Mouse (Mus musculus) skeletal muscle tissue, adult 2 months (tissue): ENCODE measurements at regions not wholly inside any gene's neighbourhood (a gene's known extent, or its start where the extent isn't known, plus 50 kb on each side); places are given as distances from the start of the nearest gene placed in this dataset.

Source experiments
- DNase-seq: peaks from one replicate; pipeline ENCODE4 v3.0.0-alpha.2; 2012; ENCODE audit warnings: low read depth, low spot score

DNA sequence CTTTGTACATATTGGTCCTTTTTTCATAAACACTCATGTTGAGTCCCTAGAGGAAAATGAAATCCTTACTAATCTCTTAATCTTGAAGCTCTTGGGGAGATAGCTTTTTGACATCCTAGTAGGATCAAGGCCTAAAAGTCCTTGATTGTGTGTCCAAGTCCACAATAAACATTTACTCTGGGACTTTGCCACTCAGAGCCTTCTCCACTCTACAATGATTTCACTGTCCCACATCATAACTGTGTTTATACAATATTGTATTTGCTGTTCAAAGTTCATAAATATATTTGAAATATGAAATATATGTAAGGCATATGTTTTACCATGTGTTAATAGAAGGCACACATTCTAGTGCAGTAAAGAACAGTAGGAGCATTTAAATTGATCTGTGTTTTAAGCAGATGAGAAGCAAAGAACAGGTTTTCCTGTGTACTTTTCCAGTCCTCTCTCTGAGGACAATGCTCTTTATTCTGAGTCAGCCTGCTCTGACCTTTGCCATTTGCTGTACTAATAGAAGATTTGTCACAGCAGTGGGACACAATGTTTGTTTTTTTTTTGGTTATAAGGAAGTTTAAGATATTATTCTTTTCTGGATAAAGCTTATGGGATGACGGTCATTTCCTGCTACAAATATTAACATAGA is 130.7 kb upstream of the Gprin3 start:
- no peak for DNase-seq

DNA sequence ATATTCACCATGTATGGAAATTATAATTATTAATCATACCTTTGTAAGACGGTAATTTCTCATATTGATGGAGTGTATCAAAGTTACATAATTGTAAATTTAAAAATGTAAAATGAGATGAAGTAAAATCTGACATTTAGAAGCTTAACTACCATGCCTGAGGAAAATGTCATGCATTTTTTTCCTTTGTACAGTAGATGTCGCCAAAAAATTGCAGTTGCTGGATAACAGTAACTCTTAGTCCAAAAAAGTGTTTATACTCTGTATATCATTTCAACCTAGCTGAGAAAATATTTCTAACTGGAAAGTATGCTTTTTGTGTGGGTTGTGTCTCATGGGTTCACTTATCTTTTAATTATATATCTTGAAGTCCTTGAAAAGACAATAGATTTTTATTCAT is 110.9 kb upstream of the Gprin3 start:
- no peak for DNase-seq

DNA sequence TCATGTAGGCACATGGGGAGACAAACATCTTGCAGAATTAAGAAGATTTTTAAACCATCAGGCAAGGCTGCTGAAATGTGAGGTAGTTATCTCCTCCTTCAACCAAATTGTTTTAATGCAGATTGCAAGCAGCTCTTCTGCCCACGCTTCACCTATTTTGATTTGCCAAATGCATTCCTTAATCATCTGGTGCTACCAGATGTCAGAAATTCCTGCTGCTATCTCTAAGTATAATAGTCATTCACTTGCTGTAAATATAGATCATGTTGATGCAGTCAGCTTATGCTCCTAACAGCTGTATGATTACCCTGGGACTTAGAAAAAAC is 98.8 kb upstream of the Gprin3 start:
- no peak for DNase-seq

DNA sequence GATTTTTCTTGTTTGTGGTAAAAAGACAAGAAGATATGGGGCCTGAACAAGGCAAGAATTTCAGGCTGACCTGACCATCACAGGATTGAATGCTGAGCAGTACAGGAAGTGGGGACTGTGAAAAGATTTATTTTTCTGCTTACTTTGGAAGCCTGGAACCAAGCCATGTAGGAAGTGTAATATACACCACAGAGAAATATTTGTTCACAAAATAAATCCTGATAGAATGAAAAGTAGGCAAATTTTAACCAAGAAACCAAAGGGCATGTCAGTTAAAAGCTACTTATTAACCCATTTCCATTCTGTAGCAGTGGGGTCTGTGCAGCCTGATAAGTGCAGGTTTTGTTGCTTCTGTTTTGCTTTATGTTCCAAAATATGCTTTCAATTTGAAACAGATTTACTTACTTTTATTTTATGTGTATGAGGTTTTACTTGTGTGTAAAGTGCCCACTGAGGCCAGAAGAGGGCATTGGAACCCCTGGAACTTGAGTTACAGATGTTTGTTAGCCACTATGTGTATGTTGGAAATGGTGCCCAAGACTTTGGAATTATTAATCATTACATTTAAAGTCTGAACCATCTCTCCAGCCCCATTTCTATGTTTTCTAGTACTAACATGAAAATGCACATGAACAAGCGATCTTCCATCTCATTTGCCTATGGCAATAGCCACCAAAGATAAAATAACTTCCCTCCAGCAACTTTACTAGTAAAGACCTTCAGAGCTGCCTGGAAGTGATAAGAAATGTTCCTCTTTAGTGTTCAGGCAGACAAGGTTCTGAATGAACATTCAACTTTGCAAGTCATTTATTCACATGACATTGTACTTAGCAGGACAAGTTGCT is 98.2 kb upstream of the Gprin3 start:
- no peak for DNase-seq

DNA sequence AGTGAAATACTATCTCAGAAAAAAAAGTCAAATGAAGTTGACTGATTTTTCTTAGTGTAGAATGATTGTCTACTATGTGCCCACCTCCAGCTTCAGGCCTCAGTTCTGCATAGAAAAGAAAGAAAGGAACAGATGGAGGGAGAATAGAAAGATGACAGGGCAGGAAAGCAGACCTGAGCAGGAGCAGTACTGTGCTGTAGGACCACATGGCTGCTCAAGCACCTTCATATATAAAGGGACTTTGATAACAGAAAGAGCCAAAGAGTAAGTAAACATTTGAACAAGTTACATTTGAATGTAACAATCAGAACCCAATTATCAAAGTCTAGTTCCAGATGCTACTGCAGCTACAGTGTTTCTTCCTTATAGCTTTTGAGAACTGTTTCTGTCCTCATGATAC is 96.9 kb upstream of the Gprin3 start:
- DNase-seq = no peak

DNA sequence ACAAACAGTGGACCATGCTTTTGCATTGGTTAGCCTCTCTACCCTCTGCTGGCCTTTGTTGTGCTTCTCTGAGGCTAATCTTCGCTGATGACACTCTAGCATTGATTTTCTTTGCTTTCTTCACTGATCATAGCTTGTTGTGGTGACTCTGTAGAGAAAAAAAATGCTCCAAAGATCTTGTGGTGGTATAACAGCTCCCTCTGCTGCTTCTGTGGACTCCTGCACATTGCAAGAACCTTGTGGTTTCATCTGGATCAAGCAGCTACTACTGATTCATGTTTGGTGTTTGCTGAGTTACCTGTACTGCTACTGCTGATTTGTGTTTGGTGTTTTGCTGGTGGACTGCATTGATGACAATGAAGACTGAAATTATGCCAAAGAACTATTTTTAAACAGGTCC is 74.7 kb upstream of the Gprin3 start:
- DNase-seq = no peak

DNA sequence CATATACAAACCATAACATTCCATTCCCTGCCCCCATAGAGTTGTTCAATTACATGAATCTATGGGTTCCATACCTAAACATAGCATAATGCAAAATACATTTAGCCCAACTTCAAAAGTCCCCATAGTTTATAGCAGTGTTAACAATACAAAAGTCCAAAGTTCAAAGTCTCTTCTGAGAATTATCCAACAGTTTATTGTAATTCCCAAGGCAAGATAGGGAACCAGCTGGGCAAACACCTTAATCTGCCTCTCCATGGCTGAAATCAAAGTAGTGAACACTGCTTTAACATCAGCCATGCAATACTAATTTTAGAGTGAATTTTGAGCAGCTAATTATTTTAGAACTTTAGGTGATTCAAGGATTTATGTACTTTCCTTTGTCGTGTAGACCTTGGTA is 72.7 kb upstream of the Gprin3 start:
- DNase-seq = no peak

DNA sequence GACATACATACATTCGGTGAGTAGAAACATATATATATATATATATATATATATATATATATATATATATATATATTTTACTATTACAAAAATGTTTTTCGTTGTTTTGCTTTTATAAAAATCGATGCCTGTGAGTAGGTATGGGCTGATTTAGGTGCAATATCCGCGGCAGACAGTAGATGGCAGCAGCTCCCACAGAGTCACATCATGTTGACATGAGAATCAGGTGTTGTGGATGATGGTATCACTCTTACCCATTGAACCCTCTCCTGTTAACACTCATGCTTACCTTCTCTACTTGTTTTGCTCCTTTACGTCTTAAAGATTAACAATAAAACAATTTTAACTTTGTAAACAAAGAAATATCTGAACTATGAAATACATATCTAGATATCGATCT is 72.0 kb upstream of the Gprin3 start:
- DNase-seq = no peak

DNA sequence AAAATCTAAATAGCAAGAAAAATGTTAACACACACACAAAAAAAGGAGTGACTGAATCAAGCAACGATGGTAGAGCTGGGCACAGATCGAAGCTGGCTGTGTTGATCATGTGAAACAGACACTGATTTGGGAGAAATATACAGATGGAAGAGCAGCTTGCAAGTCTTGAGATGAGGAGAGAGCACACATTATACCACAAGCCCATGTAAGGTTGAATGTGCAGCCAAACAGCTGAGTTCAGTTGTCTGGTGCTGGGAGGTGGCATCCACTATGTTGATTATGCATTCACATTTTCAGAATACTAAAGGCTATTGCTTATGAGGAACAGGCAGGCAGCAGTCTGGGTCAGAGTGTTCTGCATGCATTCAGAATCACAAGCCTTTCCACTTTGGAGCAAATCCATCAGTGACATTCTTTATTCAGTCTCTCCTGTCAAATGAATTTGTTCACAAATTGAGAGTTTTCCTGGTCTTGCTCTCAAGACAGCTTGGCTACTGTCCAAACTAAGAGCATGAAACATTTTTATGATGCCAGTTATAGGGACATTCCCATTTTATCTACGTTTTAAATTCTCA is 63.0 kb upstream of the Gprin3 start:
- no peak for DNase-seq

DNA sequence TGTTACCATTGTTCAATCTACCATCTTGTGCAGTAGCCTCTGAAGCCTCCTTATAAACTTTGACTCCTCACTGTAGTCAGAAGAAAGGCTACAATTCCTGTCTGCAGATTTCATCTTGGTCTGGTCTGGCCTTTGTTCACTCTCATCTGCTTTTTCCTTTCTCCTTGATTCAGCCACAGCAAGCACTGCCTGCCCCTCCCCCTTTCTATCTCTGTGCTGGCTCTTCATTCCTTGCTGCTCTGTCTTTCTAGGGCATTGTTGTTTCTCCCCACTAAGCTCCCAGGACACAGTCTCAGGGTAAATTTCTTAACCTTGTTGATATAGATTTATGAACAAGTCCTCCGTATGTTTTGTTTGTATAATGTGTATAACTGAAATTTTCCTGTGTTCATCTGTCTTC is 62.3 kb upstream of the Gprin3 start:
- no peak for DNase-seq

DNA sequence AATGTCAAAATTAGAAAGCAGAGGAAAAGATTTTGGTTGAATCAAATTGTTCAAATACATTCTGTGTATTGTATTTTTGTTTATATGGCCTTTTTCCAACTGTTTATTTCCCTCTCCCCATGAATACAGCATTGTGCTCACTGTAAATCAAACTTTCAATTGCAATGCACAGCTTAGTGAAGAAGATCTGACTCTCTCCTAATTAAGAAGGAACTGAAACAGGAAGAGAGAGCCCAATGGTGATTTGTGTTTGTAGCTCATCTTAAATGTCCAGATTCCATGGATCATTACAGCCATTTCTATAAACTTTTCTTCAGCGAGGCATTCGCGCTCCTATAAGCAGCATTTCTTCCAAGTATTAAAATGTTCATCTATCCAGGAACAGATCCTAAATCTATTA is 57.9 kb upstream of the Gprin3 start:
- DNase-seq = no peak

DNA sequence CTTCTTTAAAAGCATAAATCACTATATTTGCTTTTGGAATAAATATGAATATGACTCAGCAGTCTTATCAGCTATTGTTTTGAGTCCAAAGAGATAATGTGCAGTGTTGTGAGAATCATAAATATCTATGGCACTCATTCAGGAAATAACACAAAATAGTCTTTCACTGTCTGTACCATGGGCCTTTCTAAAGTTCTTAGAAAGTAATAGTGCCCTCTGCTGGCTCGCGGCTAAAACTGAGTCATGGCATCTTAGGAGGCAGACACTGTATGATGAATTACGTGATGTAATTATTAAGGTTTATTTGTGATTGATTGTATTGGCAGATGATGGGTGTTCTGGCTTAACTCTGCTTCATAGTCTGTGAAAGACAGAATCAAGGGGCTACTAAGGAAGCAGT is 57.5 kb upstream of the Gprin3 start:
- peak; percentile 13 for DNase-seq
